Mouse (Mus musculus): ENCODE measurements around the gene Paqr7. TPM values are rescaled to one million over a fixed set of nuclear protein-coding genes. Genes with fewer than 3 reads are reported as not detected.

Paqr7 gene
- total and polyA plus RNA-seq, 3 experiments: 13.4 to 37.2 (median 16.7) TPM

DNA sequence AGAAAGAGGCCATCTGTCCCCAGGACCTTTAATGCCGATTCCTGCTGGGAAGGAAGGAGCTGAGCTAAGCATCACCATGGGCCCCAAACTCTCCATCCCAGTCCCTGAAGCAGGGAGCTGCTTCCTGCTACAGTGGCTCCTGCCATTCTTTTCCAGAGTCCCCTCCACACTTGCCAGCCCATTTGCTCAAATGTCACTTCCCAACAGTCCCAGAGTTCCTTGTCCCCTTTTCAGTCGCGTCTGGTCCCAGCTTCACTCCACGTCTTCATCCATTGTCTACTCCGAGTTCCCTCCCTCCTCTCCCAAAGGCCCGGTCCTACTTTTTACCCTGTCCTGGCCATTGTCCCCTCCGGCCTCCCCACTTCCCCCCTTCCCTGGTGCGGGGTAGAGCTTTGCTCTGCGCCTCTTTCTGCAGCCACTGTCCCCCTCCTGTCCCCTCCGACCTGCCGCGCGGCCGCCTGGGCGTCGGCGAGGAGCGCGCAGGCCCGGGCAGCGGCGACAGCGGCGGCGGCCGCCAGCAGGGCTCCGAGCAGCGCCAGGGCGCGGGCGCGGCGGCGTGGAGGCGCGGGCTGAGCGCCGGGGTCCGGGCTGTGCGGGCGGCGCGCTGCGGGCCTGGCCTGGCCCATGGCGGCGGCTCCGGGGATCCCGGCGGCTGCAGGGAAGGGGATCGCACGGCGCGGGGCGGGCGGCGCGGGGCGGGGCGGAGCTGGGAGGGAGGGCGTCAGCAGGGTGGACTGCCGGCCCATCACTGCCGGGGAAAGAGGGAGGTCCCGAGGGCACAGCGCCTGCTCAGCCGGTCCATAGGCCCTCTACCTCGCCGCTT lies 55.2 kb downstream of the Paqr7 start, which contains the start of gene Selenon:
Gene Selenon, minus strand, starts transcription at position 673 of the 823 bp plus-strand sequence.
- Histone ChIP-seq H3K36me3 (ENCODE audit: control insufficient read depth, insufficient read depth, low read length) (no peaks in the 10 kb centered on the region), H3K79me2 (replicated peaks; ENCODE audit: control insufficient read depth, insufficient read depth, low read length) (no peaks in the 10 kb centered on the region), H3K4me3 (peak within 1 kb of the TSS; percentile 67), H3K4me1 (ENCODE audit: control insufficient read depth, insufficient read depth, low read length) (peaks cover 10% of the 10 kb centered on the region), H3K9ac (ENCODE audit: low read depth, low read length) (peak within 1 kb of the TSS; percentile 91), H3K27me3 (ENCODE audit: control insufficient read depth, insufficient read depth, low read length) (no peaks in the 10 kb centered on the region), H3K27ac (peak within 1 kb of the TSS; percentile 65)
- intact Hi-C loops (cut with DNase I): no loop called here
- TF ChIP-seq EP300 (IDR thresholded peaks at IDR 0.05; ENCODE audit: insufficient read depth, low read depth, low read length) (no peak), CTCF (IDR thresholded peaks at IDR 0.05) (no peak), POLR2A (IDR thresholded peaks at IDR 0.05; ENCODE audit: insufficient read depth, low read depth, low read length) (no peak)
- DNase-seq: peak; percentile 84 to 85
- WGBS: 3% methylated on average over 62 of the region's 67 CpGs

DNA sequence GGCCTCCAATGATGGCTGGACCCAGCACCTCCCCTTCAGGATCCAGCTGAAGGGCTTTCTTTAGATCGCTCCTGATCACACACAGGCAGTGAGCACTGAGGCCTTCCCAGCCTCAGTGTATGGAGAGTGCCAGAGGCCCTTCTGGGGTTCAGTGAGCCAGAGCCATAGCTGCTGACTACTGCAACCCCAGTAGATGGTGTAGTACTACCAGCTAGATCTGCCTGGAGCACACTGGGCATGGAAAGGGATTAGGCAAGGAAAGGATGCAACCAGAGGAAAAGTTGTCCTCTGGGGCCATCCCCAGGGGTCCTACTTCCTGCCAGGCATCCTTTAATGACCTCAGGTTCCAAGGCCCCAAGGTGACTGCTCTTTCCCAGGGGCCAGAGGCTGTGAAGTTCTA lies 57.1 kb downstream of the Paqr7 start:
- intact Hi-C loops (cut with DNase I): no loop called here
- H3K4me3 ChIP-seq: no peak overlapping the region
- H3K27me3 ChIP-seq (ENCODE audit: control insufficient read depth, insufficient read depth, low read length): no peaks in the 10 kb centered on the region
- H3K9ac ChIP-seq (ENCODE audit: low read depth, low read length): no peak overlapping the region
- 83% methylated on average over 1 of the region's 1 CpGs for WGBS
- no peak for DNase-seq
- H3K36me3 ChIP-seq (ENCODE audit: control insufficient read depth, insufficient read depth, low read length): no peaks in the 10 kb centered on the region
- TF ChIP-seq CTCF (IDR thresholded peaks at IDR 0.05) (peak; percentile 51), EP300 (IDR thresholded peaks at IDR 0.05; ENCODE audit: insufficient read depth, low read depth, low read length) (no peak)
- H3K4me1 ChIP-seq (ENCODE audit: control insufficient read depth, insufficient read depth, low read length): peaks cover 6% of the 10 kb centered on the region
- no peak overlapping the region for H3K27ac ChIP-seq
- H3K79me2 ChIP-seq (replicated peaks; ENCODE audit: control insufficient read depth, insufficient read depth, low read length): no peaks in the 10 kb centered on the region

DNA sequence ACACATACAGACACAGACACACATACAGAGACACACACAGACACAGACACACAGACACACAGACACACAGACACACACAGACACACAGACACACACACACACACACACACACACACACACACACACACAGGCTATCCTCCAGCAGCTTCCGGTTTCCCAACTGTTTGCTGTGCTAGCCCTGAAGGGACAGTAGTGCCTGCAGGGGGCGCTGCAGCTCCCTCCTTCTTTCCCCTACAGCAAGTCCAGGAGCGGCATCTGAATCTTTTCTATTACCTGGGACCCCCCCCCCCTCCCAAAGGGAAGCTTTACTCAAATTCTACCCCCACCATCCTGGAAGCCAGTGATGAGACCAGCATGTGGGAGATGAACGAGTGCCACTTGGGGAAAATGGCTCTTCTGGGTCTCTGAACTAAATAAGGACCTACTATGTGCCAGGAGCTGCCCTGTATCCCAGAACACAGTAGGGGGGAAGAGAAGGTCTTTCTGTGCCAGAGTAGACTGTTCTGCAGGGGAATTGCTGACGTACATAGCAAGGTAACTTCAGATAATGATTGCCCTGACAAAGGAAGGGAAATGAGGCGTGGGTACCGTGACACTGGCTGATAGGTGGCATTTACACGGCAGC lies 59.6 kb downstream of the Paqr7 start:
- intact Hi-C loops (cut with DNase I): no loop called here
- Histone ChIP-seq H3K4me1 (ENCODE audit: control insufficient read depth, insufficient read depth, low read length) (peaks cover 5% of the 10 kb centered on the region), H3K27me3 (ENCODE audit: control insufficient read depth, insufficient read depth, low read length) (no peaks in the 10 kb centered on the region), H3K4me3 (no peak overlapping the region), H3K27ac (no peak overlapping the region), H3K9ac (ENCODE audit: low read depth, low read length) (no peak overlapping the region), H3K36me3 (ENCODE audit: control insufficient read depth, insufficient read depth, low read length) (no peaks in the 10 kb centered on the region), H3K79me2 (replicated peaks; ENCODE audit: control insufficient read depth, insufficient read depth, low read length) (no peaks in the 10 kb centered on the region)
- WGBS: 69% methylated on average over 8 of the region's 8 CpGs
- no peak for DNase-seq
- TF ChIP-seq CTCF (IDR thresholded peaks at IDR 0.05) (peak; percentile 54), EP300 (IDR thresholded peaks at IDR 0.05; ENCODE audit: insufficient read depth, low read depth, low read length) (no peak), POLR2A (IDR thresholded peaks at IDR 0.05; ENCODE audit: insufficient read depth, low read depth, low read length) (no peak)

DNA sequence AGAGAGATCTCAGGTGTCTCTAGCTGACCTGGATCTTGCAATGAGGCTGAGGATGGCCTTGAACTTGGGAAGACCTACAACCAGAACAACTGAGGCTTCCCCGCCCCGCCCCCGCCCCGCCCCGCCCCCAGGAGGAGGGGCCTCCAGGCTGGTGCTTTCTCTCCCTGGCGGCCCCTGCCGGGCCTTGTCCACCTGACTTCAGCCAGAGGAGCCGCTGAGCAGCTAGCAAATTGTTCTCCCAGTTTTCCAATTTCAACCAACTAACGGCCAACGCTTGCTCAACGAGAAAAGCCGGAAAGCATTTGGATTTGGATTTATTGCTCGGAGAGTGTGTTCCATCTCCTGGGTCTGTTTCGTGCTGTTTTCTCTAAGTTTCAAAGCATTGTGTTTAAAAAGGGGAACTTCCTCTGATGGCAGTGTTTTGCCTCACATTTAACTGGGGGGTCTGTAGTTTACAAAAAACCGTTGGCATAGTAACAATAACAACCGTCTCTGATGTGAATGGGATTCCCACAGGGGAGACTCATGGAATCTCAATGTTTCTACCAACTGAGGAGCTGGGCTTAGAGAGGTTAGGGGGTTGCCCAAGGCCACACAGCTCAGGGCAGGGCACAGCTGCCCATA lies 61.2 kb downstream of the Paqr7 start:
- no peaks in the 10 kb centered on the region for H3K27me3 ChIP-seq (ENCODE audit: control insufficient read depth, insufficient read depth, low read length)
- H3K4me1 ChIP-seq (ENCODE audit: control insufficient read depth, insufficient read depth, low read length): peaks cover 4% of the 10 kb centered on the region
- H3K36me3 ChIP-seq (ENCODE audit: control insufficient read depth, insufficient read depth, low read length): no peaks in the 10 kb centered on the region
- no peaks in the 10 kb centered on the region for H3K79me2 ChIP-seq (replicated peaks; ENCODE audit: control insufficient read depth, insufficient read depth, low read length)
- no peak overlapping the region for H3K4me3 ChIP-seq
- intact Hi-C loops (cut with DNase I): no loop called here
- no peak overlapping the region for H3K9ac ChIP-seq (ENCODE audit: low read depth, low read length)
- H3K27ac ChIP-seq: peak overlapping the region; percentile 26
- peak in 1 of 2 experiments; percentile 53 for DNase-seq
- WGBS: 28% methylated on average over 16 of the region's 16 CpGs
- TF ChIP-seq POLR2A (IDR thresholded peaks at IDR 0.05; ENCODE audit: insufficient read depth, low read depth, low read length) (no peak), EP300 (IDR thresholded peaks at IDR 0.05; ENCODE audit: insufficient read depth, low read depth, low read length) (no peak), CTCF (IDR thresholded peaks at IDR 0.05) (no peak)

DNA sequence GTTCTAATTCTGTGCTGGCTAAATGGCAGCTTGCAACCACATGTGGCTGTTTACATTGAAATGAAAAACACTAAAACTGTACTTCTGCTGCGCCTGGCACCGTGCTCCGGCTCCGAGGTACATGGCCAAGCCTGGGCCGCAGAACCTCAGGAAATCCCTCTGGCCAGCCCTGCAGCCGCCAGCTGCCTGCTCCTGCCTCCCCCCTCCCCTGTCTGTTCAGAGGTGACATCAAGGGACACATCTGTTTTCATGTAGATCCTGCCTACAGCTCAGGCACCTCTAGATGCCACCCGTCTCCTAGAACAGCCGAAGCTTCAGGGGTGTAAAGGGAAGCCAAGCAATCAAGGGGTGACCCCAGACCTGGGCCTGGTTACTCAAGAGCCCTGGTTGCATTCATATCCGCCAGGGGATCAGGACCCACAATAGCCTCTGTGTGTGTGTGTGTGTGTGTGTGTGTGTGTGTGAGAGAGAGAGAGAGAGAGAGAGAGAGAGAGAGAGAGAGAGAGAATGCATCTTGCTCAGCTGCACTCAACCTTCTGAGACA lies 62.1 kb downstream of the Paqr7 start:
- intact Hi-C loops (cut with DNase I): no loop called here
- no peaks in the 10 kb centered on the region for H3K27me3 ChIP-seq (ENCODE audit: control insufficient read depth, insufficient read depth, low read length)
- H3K4me3 ChIP-seq: no peak overlapping the region
- H3K79me2 ChIP-seq (replicated peaks; ENCODE audit: control insufficient read depth, insufficient read depth, low read length): no peaks in the 10 kb centered on the region
- 38% methylated on average over 9 of the region's 9 CpGs for WGBS
- H3K9ac ChIP-seq (ENCODE audit: low read depth, low read length): no peak overlapping the region
- no peaks in the 10 kb centered on the region for H3K36me3 ChIP-seq (ENCODE audit: control insufficient read depth, insufficient read depth, low read length)
- H3K27ac ChIP-seq: no peak overlapping the region; the same call in 1 of the 2 replicates
- TF ChIP-seq CTCF (IDR thresholded peaks at IDR 0.05) (no peak), POLR2A (IDR thresholded peaks at IDR 0.05; ENCODE audit: insufficient read depth, low read depth, low read length) (no peak), EP300 (IDR thresholded peaks at IDR 0.05; ENCODE audit: insufficient read depth, low read depth, low read length) (no peak)
- no peak for DNase-seq
- peaks cover 4% of the 10 kb centered on the region for H3K4me1 ChIP-seq (ENCODE audit: control insufficient read depth, insufficient read depth, low read length)

Data from heart, adult 2 months (tissue).